Mouse (Mus musculus) brain, embryonic 18.5 days (tissue): ENCODE measurements around the gene Shc1.
"Not testable (repeated sequence)": the region's sequence is repeated elsewhere in the genome, so short reads cannot be mapped to it uniquely, and the experiment has no call there.

Source experiments
- DNase-seq: peaks from one replicate; pipeline ENCODE4 v3.0.0-alpha.2; 2012; ENCODE audit warnings: low read depth, low spot score

The Shc1 gene

DNA sequence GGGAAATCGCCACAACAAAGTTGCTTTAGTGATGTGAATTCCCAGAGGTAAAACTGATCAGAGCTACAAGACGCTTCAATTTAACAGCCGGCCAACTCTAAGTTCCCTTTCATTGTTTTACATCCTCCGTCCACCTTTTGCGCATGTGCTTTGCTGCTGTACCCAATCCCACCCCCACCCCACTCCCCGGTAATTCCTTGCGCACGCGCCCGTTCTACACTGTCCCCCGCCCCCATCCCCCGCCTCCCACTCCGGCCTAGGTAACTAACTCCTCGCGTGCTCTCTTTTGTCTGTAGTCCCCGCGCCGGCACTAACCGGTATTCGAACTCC lies 438 bp upstream of the Shc1 start:
- no peak for DNase-seq

DNA sequence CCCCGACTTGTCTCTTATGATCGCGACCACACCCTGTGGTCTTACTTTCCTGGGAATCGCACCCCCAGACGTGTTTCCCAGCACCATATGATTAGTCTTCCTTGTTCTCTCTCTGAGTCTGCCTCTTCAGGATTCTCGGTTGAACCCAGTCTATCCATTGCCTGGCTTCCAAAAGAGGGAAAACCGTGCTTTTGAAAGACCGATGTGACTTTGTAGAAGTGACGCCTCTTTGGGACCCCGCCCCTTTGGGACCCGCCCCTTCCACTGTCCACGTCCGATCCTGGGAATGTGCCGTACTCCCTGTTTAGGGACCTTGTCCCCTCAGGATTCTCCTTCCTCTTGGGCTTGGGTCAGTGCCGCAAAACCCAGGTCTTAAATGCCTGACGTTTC lies 613 bp downstream of the Shc1 start:
- DNase-seq, result no peak

DNA sequence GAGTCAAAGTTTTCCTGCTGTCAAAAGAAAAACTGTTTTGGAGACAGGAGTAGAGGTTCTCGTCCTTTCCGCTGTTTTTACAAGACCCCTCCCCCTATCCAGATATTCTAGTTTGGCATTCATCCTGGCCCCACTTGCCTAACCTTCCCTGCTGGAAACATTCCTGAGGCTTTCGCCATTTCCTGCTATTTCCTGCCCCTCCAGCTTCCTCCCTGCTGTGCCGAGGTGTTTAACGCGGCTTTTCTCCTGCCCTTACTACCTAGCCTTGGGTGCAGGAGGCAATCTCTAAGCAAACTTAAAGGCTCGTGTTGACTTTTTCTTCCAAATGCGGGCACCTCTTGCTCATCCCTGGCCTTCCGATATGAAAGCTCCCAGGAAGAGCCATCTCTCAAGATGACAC lies 1.3 kb downstream of the Shc1 start:
- DNase-seq, result no peak

DNA sequence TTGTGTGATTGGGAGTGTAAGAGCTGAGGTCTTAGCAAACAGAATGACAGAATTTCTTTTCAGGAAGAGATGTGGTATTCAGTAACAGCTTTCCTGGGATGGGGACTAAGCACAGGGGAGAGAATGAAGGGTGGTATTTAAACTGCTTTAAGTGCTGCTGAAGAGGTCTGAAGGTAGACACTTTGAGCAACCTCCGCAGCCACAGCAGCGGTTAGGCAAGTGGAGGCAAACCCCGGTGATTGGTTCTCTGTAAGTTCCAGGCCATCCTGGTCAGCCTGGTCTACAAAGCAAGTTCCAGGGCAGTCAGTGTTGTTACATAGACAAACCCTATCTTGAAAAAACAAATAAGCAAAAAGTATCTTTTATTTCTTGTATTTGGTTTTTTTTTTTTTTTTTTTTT lies 1.7 kb downstream of the Shc1 start:
- no peak for DNase-seq

DNA sequence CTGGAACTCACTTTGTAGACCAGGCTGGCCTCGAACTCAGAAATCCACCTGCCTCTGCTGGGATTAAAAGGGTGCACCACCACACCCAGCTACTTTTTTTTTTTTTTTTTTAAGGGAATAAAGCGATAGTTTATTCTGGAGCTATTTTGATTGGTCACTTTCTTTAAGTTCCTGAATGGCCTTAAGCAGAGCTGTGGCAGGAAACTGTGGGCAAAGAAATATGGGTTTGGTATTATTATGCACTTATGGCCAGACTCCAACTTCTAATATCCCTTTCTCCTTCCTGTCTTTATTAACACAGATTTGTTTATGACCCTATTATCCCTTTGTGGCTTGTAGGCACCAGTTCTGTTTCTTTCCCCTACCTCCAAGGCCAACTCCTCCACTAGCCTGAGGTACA lies 2.2 kb downstream of the Shc1 start:
- no peak for DNase-seq

DNA sequence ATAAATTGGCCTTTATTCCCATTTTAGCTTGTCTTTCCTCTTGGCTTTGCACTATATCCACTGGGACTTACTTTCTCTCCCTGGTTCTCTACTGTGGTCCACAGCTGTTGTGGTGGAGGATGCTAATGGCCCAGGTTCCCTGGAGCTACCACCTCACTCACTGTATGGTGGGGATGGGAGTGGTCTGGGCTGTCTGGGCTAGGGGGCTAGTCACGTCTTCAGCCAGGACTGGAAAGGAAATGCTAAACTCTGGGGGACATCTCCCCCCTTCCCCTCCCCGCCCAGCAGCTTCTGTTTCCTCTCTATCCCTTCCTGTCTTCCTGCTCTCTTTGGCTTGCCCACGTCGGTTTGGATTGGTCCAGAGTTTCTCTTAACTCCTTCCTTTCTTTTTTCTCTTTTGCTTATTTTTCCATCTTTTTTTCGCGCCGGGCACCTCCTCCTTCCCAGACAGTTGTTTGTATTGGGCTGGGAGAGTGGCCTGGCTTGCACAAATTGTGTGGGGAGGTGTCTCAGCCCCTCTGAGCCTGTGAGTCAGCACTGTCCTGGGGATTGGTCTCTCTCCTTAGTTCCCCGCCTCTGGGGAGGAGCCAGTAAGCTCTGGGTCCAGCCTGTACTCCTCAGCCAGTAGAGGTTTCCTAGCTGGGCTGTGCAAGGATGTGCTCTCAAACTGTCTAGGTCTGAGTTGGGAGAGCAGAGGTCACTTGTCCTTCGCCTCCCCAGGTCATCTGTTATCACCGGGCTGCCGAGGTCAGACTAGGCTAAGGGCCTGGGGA lies 2.9 kb downstream of the Shc1 start:
- DNase-seq, result no peak

DNA sequence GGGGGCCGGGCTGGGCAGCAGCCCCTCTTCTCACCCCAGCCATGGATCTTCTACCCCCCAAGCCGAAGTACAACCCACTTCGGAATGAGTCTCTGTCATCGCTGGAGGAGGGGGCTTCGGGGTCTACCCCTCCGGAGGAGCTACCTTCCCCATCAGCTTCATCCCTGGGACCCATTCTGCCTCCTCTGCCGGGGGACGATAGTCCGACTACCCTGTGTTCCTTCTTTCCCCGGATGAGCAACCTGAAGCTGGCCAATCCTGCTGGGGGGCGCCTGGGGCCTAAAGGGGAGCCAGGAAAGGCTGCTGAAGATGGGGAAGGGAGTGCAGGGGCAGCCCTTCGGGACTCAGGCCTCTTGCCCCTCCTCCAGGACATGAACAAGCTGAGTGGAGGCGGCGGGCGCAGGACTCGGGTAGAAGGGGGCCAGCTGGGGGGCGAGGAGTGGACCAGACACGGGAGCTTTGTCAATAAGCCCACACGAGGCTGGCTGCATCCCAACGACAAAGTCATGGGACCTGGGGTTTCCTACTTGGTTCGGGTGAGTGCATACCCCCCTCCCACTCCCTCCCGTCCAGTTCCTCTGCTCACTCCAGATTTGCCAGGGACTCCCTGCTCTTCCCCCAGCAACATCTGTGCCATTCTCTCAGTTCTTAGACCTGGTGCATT lies 3.7 kb downstream of the Shc1 start:
- no peak for DNase-seq

DNA sequence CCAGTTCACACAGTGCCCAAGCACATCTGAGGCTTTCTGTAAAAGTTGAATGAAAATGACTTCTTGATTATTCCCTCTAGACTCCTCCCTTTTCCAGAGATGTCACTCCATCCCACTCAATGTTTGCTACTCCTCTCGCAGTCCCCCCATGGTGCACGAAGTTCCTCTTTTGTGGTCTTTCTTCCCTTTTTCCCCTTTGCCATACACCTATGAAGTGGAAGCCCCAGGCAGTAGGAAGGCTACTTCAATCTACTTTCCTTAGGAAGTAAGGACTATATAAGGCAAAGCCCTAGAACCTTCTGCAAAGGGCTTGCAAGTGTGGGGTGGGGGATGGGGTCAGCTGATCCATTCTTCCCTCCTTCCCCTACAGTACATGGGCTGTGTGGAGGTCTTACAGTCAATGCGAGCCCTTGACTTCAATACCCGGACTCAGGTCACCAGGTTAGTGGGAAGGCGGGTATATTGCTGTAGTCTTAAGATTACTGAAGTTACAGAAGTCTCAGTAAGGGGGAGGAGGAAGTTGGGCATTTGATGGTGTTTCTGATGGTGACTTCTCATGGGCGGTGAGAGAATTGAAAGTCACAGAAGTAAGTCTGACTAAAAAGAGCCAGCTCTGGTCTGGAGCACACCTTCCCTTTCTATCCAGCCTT lies 4.4 kb downstream of the Shc1 start:
- DNase-seq, result no peak

DNA sequence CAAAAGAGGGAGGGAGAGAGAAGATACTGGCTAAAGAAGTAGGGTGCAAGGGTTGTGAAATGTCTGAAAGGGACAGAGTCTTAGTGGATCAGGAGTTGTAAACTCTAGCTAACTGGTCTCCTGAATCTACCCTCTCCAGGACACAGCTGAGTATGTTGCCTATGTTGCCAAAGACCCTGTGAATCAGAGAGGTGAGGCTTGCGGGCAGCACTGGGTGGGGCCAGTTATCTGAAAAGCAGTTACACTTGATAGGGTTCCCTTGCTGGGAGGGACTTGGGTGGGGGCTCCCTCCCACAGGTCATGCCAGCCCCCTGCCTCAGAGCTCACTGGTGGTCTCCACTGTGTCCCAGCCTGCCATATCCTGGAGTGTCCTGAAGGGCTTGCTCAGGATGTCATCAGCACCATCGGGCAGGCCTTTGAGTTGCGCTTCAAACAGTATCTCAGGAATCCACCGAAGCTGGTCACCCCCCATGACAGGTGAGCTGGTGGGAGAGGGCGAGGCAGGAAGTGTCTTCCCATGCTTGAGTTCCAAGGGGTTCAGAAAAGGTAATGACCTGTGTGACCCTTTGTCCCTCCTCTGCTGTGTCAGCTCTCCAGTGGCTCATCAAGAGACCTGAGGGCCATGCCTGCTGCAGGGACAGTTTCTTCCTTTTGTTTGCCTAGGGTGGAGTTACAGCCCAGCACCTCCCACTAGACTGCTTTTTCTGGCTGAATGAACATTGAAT lies 6.3 kb downstream of the Shc1 start:
- no peak for DNase-seq

DNA sequence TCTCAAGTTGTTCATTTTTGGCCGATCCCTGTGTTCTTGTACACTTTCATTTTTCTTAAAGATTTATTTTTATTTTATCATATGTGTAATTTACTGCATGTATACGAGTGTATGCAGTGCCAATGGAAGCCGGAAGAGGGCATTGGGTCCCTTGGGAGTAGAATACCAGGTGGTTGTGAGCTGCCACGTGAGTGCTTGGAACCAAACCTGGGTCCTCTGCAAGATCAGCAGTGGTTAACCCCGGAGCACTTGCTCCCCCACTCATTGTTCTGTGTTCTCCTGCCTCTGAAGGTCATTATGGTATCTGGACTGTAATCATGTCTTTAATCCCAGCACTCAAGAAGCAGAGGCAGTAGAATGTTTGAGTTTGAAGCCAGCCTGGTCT lies 6.9 kb downstream of the Shc1 start:
- DNase-seq, result no peak

DNA sequence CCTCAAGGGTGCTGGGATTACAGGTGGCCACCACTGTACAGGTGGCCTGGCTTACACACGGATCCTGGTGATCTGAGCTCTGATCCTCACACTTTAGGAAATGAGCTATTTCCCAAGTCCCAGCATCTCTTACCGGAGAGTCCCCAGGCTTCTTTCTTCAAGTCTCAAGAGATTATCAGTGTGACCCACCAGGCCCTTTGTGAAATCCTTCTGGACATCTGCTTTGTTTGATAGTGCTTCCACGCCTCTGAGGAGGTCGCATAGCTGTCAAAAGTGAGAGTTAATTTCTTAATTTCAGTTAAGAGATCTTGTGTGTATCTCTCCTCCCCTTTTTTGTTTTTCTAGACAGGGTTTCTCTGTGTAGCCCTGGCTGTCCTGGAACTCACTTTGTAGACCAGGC lies 7.6 kb downstream of the Shc1 start:
- no peak for DNase-seq

DNA sequence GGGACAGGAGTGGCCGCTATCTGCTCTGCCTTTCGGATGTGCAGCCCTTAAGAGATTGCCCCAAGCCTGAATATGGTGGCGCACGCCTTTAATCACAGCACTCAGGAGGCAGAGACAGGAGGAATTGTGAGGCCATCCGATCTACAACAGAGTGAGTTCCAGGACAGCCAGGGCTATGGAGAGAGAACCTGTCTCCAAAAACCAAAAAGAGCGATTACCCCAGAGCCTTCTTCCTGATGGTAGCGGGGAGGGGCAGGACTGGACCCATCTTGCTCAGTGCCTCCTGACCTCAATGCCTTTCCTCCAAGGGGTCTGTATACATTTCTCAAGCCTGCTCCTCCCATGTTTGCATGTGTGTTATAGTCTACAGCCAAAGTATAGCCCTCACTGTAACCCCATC lies 10.8 kb downstream of the Shc1 start:
- DNase-seq, result not testable (repeated sequence)

DNA sequence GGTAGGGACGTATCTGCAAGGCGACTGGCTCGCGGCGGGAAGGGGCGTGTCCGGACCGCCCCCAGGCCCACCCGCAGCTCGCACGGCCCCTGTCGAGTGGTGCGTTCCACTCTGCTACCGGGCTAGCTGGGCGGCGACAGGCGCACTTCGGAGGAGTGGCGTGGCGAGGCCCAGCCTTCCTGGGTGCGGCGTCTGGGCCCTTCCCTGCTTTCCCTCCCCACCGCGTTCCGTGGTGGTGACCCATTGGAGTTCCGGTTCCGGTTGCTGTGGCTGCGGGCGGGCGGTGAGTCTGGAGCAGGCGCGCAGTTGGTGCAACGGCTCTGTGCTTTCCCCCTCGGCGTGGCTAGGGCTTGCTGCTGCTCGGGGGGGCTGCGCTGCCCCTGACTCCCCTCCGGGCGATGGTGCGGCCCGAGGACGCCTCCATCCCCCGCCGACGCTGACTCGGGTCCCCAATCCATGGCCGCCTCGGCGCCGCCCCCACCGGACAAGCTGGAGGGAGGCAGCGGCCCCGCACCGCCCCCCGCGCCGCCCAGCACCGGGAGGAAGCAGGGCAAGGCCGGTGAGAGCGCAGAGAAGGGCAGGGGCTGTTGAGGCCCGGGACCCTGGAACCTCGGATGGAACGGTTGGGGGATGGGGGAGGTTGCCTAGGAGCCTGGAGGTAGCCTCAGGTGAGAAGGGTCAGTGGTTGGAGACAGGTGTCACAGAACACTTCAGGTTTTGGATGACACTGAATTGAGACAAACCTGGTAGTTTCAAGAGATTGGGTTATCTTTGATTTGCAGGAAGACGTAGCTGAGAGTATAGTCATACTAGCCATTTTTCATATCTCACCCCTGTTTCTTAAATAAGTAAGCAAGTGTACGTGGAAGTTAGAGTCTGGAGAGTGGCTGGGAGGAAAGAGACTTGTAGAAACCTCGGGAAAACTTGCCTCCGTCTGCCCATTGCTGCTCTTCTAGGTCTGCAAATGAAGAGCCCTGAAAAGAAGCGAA lies 12.2 kb downstream of the Shc1 start, which contains the start of gene Pygo2:
Gene Pygo2 (plus strand): TSS at position 44 of the 989 bp plus-strand sequence.
- peak; percentile 93 for DNase-seq

DNA sequence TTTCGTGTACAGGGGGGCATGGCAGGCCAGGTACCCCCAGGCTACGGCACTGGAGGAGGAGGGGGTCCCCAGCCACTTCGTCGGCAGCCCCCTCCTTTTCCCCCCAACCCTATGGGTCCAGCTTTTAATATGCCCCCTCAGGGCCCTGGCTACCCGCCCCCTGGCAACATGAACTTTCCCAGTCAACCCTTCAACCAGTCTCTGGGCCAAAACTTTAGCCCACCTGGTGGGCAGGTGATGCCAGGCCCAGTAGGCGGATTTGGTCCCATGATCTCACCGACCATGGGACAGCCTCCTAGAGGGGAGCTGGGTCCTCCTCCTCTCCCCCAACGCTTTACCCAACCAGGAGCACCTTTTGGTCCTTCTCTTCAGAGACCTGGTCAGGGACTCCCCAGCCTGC lies 14.4 kb downstream of the Shc1 start:
- DNase-seq, result no peak

DNA sequence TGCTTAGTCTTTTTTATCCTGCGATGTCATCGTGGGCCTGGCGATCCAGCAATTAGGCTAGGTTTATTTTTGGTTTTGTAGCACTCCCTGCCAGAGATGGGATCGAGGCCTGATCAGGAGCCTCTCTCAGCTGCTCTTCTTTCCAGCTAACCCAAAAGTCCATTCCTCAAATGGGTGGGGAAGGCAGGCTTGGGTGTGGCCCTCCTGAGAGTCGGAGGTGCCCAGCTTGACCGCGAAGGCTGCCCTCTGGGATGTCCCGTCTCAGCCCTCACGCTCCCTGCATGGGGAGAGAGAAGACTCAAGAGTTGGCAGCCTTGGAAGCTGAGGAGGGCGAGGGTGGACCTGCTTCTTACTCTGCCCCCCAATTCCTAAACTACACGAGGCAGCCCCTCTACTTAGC lies 16.3 kb downstream of the Shc1 start:
- DNase-seq, result no peak

DNA sequence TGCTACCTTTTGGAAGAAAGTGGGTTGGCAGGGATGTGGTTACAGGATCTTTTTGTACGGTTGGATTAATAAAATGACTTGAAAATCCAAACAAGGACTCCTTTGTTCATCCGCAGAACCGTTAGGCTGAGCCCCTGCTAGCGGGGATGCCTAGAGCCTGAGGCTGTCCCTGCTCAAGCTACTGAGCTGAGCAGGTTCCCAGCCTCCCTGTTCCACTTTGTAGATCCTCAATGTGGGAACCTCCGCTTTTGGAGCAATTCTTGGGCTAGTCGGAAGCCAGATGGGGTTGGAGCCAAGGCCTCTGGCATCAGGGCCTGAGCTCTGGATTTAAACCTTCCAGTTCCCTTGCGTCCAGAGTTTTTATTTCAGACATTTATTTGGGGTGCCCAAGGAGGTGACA lies 16.8 kb downstream of the Shc1 start:
- no peak for DNase-seq

DNA sequence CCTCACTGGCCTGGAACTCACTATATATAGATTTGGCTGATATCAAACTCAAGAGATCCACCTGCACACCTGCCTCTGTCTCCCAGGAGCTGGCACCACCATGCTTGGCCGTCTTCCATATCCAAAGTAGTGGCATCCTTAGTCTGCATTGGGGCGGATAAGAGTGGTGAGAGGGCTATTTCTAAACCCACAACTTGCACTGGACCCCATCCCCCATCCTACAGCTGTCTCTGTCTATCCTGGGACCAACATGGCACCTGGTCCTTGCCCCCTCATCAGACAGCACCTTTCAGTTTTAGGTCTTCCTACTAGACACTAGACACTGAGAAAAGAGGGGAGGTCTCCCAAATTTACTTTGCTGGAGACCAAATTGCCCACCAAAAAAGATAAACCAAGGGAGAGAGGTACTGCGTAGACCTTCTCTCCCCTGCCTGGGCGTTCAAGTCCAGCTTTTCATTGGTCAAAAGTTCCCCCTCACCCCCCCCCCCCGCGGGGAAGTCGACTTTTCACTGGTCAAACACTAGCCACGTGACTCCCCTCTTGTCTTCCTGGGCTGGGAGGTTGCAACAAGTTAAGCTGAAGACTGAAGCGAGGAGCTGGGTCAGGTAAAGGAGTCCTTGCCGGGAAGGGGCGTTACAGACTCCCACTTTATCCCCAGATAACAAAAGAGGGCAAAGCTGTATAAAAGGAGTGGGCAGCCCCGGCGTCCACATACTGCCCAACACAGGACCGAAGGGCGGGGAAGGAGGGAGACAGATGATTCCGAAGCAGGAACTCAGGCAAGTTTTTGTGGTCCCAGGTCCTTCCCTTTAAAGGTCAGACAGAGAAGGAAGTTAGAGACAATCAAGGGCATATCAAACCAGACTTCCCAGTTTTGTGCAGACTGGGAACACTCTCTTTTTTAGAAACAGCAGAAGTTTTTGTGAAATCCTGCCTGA lies 18.2 kb downstream of the Shc1 start, which contains the start of gene Pbxip1:
Gene Pbxip1 (plus strand): TSS at position 531 of the 938 bp plus-strand sequence.
- no peak for DNase-seq

DNA sequence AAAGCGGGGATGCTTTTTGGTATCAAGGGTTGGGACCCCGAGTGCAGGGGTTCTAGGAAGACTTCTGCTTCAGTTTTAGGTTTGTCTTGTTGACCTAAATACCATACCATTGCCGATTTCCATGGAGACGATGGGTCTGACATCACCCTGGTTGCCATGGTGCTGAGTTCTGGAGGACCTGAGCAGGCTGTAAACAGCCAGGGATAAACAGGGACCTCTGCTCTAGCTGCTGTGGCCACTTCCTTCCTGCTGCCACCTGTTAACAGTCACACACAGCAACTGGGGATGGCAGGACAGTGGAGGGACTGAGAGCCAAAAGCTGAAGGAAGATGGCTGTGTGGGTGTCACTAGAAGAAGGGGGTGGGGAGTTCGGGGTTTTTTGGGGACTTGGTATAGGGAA lies 19.0 kb downstream of the Shc1 start:
- no peak for DNase-seq

DNA sequence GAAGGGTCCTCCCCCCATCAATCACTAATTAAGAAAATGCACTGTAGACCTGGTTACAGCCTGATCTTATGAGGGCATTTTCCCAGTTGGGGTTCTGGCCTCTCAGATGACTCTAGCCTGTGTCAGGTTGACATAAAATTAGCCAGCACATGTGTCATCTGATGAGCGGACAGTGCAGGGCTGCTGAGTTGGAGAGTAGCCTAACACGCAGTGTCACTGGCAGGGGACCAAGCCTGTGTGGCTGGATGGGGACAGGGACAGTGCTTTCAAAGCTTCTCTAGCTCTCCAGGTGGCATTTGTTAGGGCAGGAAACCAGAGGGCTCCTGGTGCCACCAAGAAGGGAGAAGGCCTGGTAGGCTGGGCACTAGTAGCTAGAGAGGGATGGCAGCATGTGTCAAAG lies 22.4 kb downstream of the Shc1 start:
- no peak for DNase-seq
